ENCODE assay signal across 8 mouse cellular contexts in the genomic region with DNA sequence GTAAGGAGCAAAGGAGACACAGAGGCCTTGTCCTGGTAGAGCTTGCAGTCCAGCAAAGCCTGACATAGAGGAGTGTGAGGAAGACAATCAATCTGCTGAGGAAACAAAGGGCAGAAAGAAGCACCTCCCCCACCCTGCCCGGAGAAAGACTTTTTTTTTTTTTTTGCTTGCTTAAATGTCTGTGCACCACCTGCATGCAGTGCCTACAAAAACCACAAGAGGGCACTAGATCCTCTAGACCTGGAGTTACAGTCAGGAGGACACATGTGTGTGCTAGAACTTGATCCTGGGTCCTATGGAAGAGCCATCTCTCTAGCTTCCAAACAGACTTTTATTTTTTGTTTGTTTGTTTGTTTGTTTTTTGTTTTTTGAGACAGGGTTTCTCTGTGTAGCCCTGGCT. TPM values are rescaled to one million over a fixed set of nuclear protein-coding genes. Genes with fewer than 3 reads are reported as not detected.
DNase-seq lines count a peak whose midpoint lies in the region; ATAC-seq and TF ChIP-seq lines count a peak whose summit lies in the region.

No protein-coding gene starts in this region.

- 15% methylated on average over 1 of the region's 1 CpGs for WGBS in forebrain, embryonic 14.5 days
- 7% methylated on average over 1 of the region's 1 CpGs for WGBS in forebrain, embryonic 16.5 days
- 9% methylated on average over 1 of the region's 1 CpGs for WGBS in midbrain, embryonic 11.5 days
- WGBS in midbrain, embryonic 13.5 days: 7% methylated on average over 1 of the region's 1 CpGs
- 0% methylated on average over 1 of the region's 1 CpGs for WGBS in liver, embryonic 14.5 days (ENCODE audit: insufficient replicate concordance)

- DNase-seq in forebrain, embryonic 14.5 days (ENCODE audit: low spot score): peak; percentile 67
- DNase-seq in midbrain, embryonic 11.5 days (ENCODE audit: low spot score, missing footprints): peak; percentile 97
- peak; percentile 81 to 86 for DNase-seq in cerebellum, postnatal 10 days
- DNase-seq in liver, embryonic 14.5 days (ENCODE audit: low read depth in 3 of 3, low spot score in 3 of 3): peak in 2 of 3 experiments; percentile 71 to 73
- DNase-seq in testis, postnatal 10 days (ENCODE audit: low spot score): peak; percentile 81

- no peak overlapping the region for H3K27ac ChIP-seq in forebrain, embryonic 14.5 days (ENCODE audit: low read depth, low read length)
- no peak overlapping the region for H3K27ac ChIP-seq in forebrain, embryonic 16.5 days (ENCODE audit: low read length)
- H3K27ac ChIP-seq in midbrain, embryonic 11.5 days (ENCODE audit: low read depth, low read length): no peak overlapping the region
- no peak overlapping the region for H3K27ac ChIP-seq in midbrain, embryonic 13.5 days
- no peak overlapping the region for H3K27ac ChIP-seq in liver, embryonic 14.5 days

- H3K36me3 ChIP-seq in forebrain, embryonic 14.5 days (ENCODE audit: control insufficient read depth, insufficient read depth, low read length): peaks cover 3% of the 10 kb centered on the region; the same call in 1 of the 2 replicates
- no peaks in the 10 kb centered on the region for H3K36me3 ChIP-seq in forebrain, embryonic 16.5 days (ENCODE audit: control insufficient read depth, insufficient read depth)
- H3K36me3 ChIP-seq in midbrain, embryonic 11.5 days (ENCODE audit: control insufficient read depth, insufficient read depth, low read length): no peaks in the 10 kb centered on the region
- no peaks in the 10 kb centered on the region for H3K36me3 ChIP-seq in midbrain, embryonic 13.5 days
- no peaks in the 10 kb centered on the region for H3K36me3 ChIP-seq in liver, embryonic 14.5 days (replicated peaks; ENCODE audit: control insufficient read depth, insufficient read depth, low read depth)

- no peak overlapping the region for H3K4me2 ChIP-seq in forebrain, embryonic 14.5 days (ENCODE audit: low read length)
- H3K4me2 ChIP-seq in forebrain, embryonic 16.5 days (ENCODE audit: low read length): no peak overlapping the region
- no peak overlapping the region for H3K4me2 ChIP-seq in midbrain, embryonic 11.5 days
- H3K4me2 ChIP-seq in midbrain, embryonic 13.5 days (replicated peaks): no peak overlapping the region
- no peak overlapping the region for H3K4me2 ChIP-seq in liver, embryonic 14.5 days (ENCODE audit: low read depth)

- H3K9me3 ChIP-seq in forebrain, embryonic 14.5 days (replicated peaks; ENCODE audit: control insufficient read depth, low read length): no peaks in the 10 kb centered on the region
- no peaks in the 10 kb centered on the region for H3K9me3 ChIP-seq in forebrain, embryonic 16.5 days (ENCODE audit: control insufficient read depth, low read length)
- H3K9me3 ChIP-seq in midbrain, embryonic 11.5 days (ENCODE audit: control insufficient read depth, low read length): no peaks in the 10 kb centered on the region
- H3K9me3 ChIP-seq in midbrain, embryonic 13.5 days: no peaks in the 10 kb centered on the region
- no peaks in the 10 kb centered on the region for H3K9me3 ChIP-seq in liver, embryonic 14.5 days (ENCODE audit: control insufficient read depth, low read length)

- ATAC-seq in forebrain, embryonic 14.5 days: no peak
- ATAC-seq in forebrain, embryonic 16.5 days: no peak
- ATAC-seq in midbrain, embryonic 11.5 days (ENCODE audit: low FRiP score): no peak
- ATAC-seq in midbrain, embryonic 13.5 days: no peak
- ATAC-seq in liver, embryonic 14.5 days (ENCODE audit: insufficient read depth): no peak
- no peak for ATAC-seq in megakaryocyte-erythroid progenitor cell, adult 5-6 weeks (replicated peaks; ENCODE audit: low FRiP score, low TSS enrichment, poor library complexity, severe bottlenecking)

- H3K4me3 ChIP-seq in forebrain, embryonic 14.5 days (ENCODE audit: low read depth, low read length): no peak overlapping the region
- H3K4me3 ChIP-seq in forebrain, embryonic 16.5 days (replicated peaks; ENCODE audit: low read length): no peak overlapping the region
- no peak overlapping the region for H3K4me3 ChIP-seq in midbrain, embryonic 11.5 days (ENCODE audit: low read depth, low read length)
- no peak overlapping the region for H3K4me3 ChIP-seq in midbrain, embryonic 13.5 days (replicated peaks)
- H3K4me3 ChIP-seq in liver, embryonic 14.5 days (ENCODE audit: insufficient read depth in 1 of 2, low read depth in 2 of 2, low read length in 2 of 2): no peak overlapping the region

- no peaks in the 10 kb centered on the region for H3K27me3 ChIP-seq in forebrain, embryonic 14.5 days (replicated peaks; ENCODE audit: control insufficient read depth, insufficient read depth, low read length)
- H3K27me3 ChIP-seq in forebrain, embryonic 16.5 days (replicated peaks; ENCODE audit: control insufficient read depth, insufficient read depth, low read length): no peaks in the 10 kb centered on the region
- H3K27me3 ChIP-seq in midbrain, embryonic 11.5 days (ENCODE audit: control insufficient read depth, insufficient read depth, low read length): no peaks in the 10 kb centered on the region
- no peaks in the 10 kb centered on the region for H3K27me3 ChIP-seq in midbrain, embryonic 13.5 days
- no peaks in the 10 kb centered on the region for H3K27me3 ChIP-seq in liver, embryonic 14.5 days (ENCODE audit: control insufficient read depth, insufficient read depth, low read length)

- H3K4me1 ChIP-seq in forebrain, embryonic 14.5 days (ENCODE audit: control insufficient read depth, insufficient read depth, low read length): peaks cover 5% of the 10 kb centered on the region
- H3K4me1 ChIP-seq in forebrain, embryonic 16.5 days (replicated peaks; ENCODE audit: control insufficient read depth, insufficient read depth, low read length): peaks cover 14% of the 10 kb centered on the region
- peaks cover 9% of the 10 kb centered on the region for H3K4me1 ChIP-seq in midbrain, embryonic 11.5 days (ENCODE audit: control insufficient read depth, insufficient read depth, low read length)
- peaks cover 18% of the 10 kb centered on the region for H3K4me1 ChIP-seq in midbrain, embryonic 13.5 days (replicated peaks)
- H3K4me1 ChIP-seq in liver, embryonic 14.5 days (replicated peaks; ENCODE audit: control insufficient read depth in 2 of 2, insufficient read depth in 2 of 2, low read length in 1 of 2): peaks cover 9 to 12% of the 10 kb centered on the region in 2 experiments

- TF ChIP-seq EP300 in liver, embryonic 14.5 days (IDR thresholded peaks at IDR 0.05; ENCODE audit: low read depth): no peak

- no peak overlapping the region for H3K9ac ChIP-seq in forebrain, embryonic 14.5 days (ENCODE audit: low read length)
- H3K9ac ChIP-seq in forebrain, embryonic 16.5 days (replicated peaks; ENCODE audit: low read depth, low read length): no peak overlapping the region
- H3K9ac ChIP-seq in midbrain, embryonic 11.5 days (ENCODE audit: low read length): no peak overlapping the region
- no peak overlapping the region for H3K9ac ChIP-seq in midbrain, embryonic 13.5 days (replicated peaks)
- no peak overlapping the region for H3K9ac ChIP-seq in liver, embryonic 14.5 days (replicated peaks)

- TF ChIP-seq CTCF in liver, embryonic 14.5 days (IDR thresholded peaks at IDR 0.05; ENCODE audit: low read depth): peak; percentile 85

RNA-seq across cellular contexts. Expression of a gene that starts 3.4 kb away (rescaled TPM):
- 25.2 and 28.7 TPM in 2 replicates for polyA plus RNA-seq in forebrain, embryonic 14.5 days (2014; fragmentation: Nextera tagmentation; extraction: Ambion mirVana)
- 28.5 and 29.5 TPM in 2 replicates for polyA plus RNA-seq in forebrain, embryonic 16.5 days (2015; fragmentation: Nextera tagmentation; extraction: Ambion mirVana)
- polyA plus RNA-seq in midbrain, embryonic 11.5 days (2014; fragmentation: Nextera tagmentation; extraction: Ambion mirVana): 13.3 and 15.2 TPM in 2 replicates
- 28.4 and 30.1 TPM in 2 replicates for polyA plus RNA-seq in midbrain, embryonic 13.5 days (2015; fragmentation: Nextera tagmentation; extraction: Ambion mirVana)
- 11.0 and 11.6 TPM in 2 replicates for polyA plus RNA-seq in liver, embryonic 14.5 days (2012; rRNA removed)
- 3.6 and 4.7 TPM in 2 replicates for polyA plus RNA-seq in liver, embryonic 14.5 days (2014; fragmentation: Nextera tagmentation; extraction: Ambion mirVana)
- 23.2 and 34.0 TPM in 2 replicates for total RNA-seq in megakaryocyte-erythroid progenitor cell, adult 5-6 weeks (2014; fragmentation: Nextera tagmentation)
- total RNA-seq in megakaryocyte-erythroid progenitor cell, adult 5-6 weeks (2017): 18.3 and 21.5 TPM in 2 replicates

RNA-seq across cellular contexts. Expression of a gene that starts 15.1 kb away (rescaled TPM):
- 74.4 and 75.3 TPM in 2 replicates for polyA plus RNA-seq in forebrain, embryonic 14.5 days (2014; fragmentation: Nextera tagmentation; extraction: Ambion mirVana)
- 75.8 and 78.7 TPM in 2 replicates for polyA plus RNA-seq in forebrain, embryonic 16.5 days (2015; fragmentation: Nextera tagmentation; extraction: Ambion mirVana)
- 54.0 and 55.7 TPM in 2 replicates for polyA plus RNA-seq in midbrain, embryonic 11.5 days (2014; fragmentation: Nextera tagmentation; extraction: Ambion mirVana)
- polyA plus RNA-seq in midbrain, embryonic 13.5 days (2015; fragmentation: Nextera tagmentation; extraction: Ambion mirVana): 79.0 and 83.4 TPM in 2 replicates
- polyA plus RNA-seq in liver, embryonic 14.5 days (2012; rRNA removed): 19.1 and 19.8 TPM in 2 replicates
- polyA plus RNA-seq in liver, embryonic 14.5 days (2014; fragmentation: Nextera tagmentation; extraction: Ambion mirVana): 19.3 and 24.7 TPM in 2 replicates
- 14.5 and 19.8 TPM in 2 replicates for total RNA-seq in megakaryocyte-erythroid progenitor cell, adult 5-6 weeks (2014; fragmentation: Nextera tagmentation)
- total RNA-seq in megakaryocyte-erythroid progenitor cell, adult 5-6 weeks (2017): 10.0 and 27.4 TPM in 2 replicates

RNA-seq across cellular contexts. Expression of a gene that starts 19.7 kb away (rescaled TPM):
- polyA plus RNA-seq in forebrain, embryonic 14.5 days (2014; fragmentation: Nextera tagmentation; extraction: Ambion mirVana): 74.5 and 91.0 TPM in 2 replicates
- 99.1 and 116 TPM in 2 replicates for polyA plus RNA-seq in forebrain, embryonic 16.5 days (2015; fragmentation: Nextera tagmentation; extraction: Ambion mirVana)
- polyA plus RNA-seq in midbrain, embryonic 11.5 days (2014; fragmentation: Nextera tagmentation; extraction: Ambion mirVana): 84.7 and 86.1 TPM in 2 replicates
- polyA plus RNA-seq in midbrain, embryonic 13.5 days (2015; fragmentation: Nextera tagmentation; extraction: Ambion mirVana): 85.2 and 90.3 TPM in 2 replicates
- 19.9 and 34.7 TPM in 2 replicates for polyA plus RNA-seq in liver, embryonic 14.5 days (2012; rRNA removed)
- 42.5 and 48.8 TPM in 2 replicates for polyA plus RNA-seq in liver, embryonic 14.5 days (2014; fragmentation: Nextera tagmentation; extraction: Ambion mirVana)
- 90.4 and 102 TPM in 2 replicates for total RNA-seq in megakaryocyte-erythroid progenitor cell, adult 5-6 weeks (2014; fragmentation: Nextera tagmentation)
- 162 and 180 TPM in 2 replicates for total RNA-seq in megakaryocyte-erythroid progenitor cell, adult 5-6 weeks (2017)

RNA-seq across cellular contexts. Expression of a gene that starts 31.3 kb away (rescaled TPM):
- polyA plus RNA-seq in forebrain, embryonic 14.5 days (2014; fragmentation: Nextera tagmentation; extraction: Ambion mirVana): not detected in 2 replicates
- polyA plus RNA-seq in forebrain, embryonic 16.5 days (2015; fragmentation: Nextera tagmentation; extraction: Ambion mirVana): not detected in 2 replicates
- polyA plus RNA-seq in midbrain, embryonic 11.5 days (2014; fragmentation: Nextera tagmentation; extraction: Ambion mirVana): 0.08 TPM in 1 of 2 replicates, not detected in the other
- polyA plus RNA-seq in midbrain, embryonic 13.5 days (2015; fragmentation: Nextera tagmentation; extraction: Ambion mirVana): not detected in 2 replicates
- polyA plus RNA-seq in liver, embryonic 14.5 days (2012; rRNA removed): 0.39 and 0.44 TPM in 2 replicates
- polyA plus RNA-seq in liver, embryonic 14.5 days (2014; fragmentation: Nextera tagmentation; extraction: Ambion mirVana): 0.05 and 0.08 TPM in 2 replicates
- total RNA-seq in megakaryocyte-erythroid progenitor cell, adult 5-6 weeks (2014; fragmentation: Nextera tagmentation): 2.2 and 2.5 TPM in 2 replicates
- total RNA-seq in megakaryocyte-erythroid progenitor cell, adult 5-6 weeks (2017): 0.84 and 1.3 TPM in 2 replicates

RNA-seq across cellular contexts. Expression of a gene that starts 51.2 kb away (rescaled TPM):
- polyA plus RNA-seq in forebrain, embryonic 14.5 days (2014; fragmentation: Nextera tagmentation; extraction: Ambion mirVana): 6.1 and 6.3 TPM in 2 replicates
- polyA plus RNA-seq in forebrain, embryonic 16.5 days (2015; fragmentation: Nextera tagmentation; extraction: Ambion mirVana): 5.4 and 5.5 TPM in 2 replicates
- polyA plus RNA-seq in midbrain, embryonic 11.5 days (2014; fragmentation: Nextera tagmentation; extraction: Ambion mirVana): 17.4 and 18.4 TPM in 2 replicates
- polyA plus RNA-seq in midbrain, embryonic 13.5 days (2015; fragmentation: Nextera tagmentation; extraction: Ambion mirVana): 4.6 and 5.6 TPM in 2 replicates
- polyA plus RNA-seq in liver, embryonic 14.5 days (2012; rRNA removed): 10.9 and 11.3 TPM in 2 replicates
- 10.8 and 13.2 TPM in 2 replicates for polyA plus RNA-seq in liver, embryonic 14.5 days (2014; fragmentation: Nextera tagmentation; extraction: Ambion mirVana)
- 36.4 and 48.1 TPM in 2 replicates for total RNA-seq in megakaryocyte-erythroid progenitor cell, adult 5-6 weeks (2014; fragmentation: Nextera tagmentation)
- 7.5 and 12.3 TPM in 2 replicates for total RNA-seq in megakaryocyte-erythroid progenitor cell, adult 5-6 weeks (2017)
